Mouse (Mus musculus) stomach, postnatal 0 days (tissue): ENCODE measurements at regions not wholly inside any gene's neighbourhood (a gene's known extent, or its start where the extent isn't known, plus 50 kb on each side); places are given as distances from the start of the nearest gene placed in this dataset.

ENCODE experiments used
- CTCF ChIP-seq: IDR thresholded peaks from 2 replicates; pipeline ENCODE4 v1.5.1; 2016; ENCODE audit warnings: antibody characterized with exemption, low read depth, mild to moderate bottlenecking, moderate library complexity
- EP300 ChIP-seq: optimal IDR thresholded peaks from 2 replicates; pipeline ENCODE3; 2016; ENCODE audit warnings: antibody characterized with exemption

GRCm38 (mm10) chr3:69953674-69954329 is 53.6 kb upstream of the Otol1 start:
- TF ChIP-seq CTCF (no peak), EP300 (no peak)
